Mouse (Mus musculus) spleen, adult 2 months (tissue): ENCODE measurements around the gene Alg9.

Experiments
- CTCF ChIP-seq: fragments of 200-500 bp; IDR thresholded peaks from 2 replicates; pipeline ENCODE4 v1.5.1; 2011; ENCODE audit warnings: mild to moderate bottlenecking, inconsistent platforms; ENCODE audit not compliant: insufficient read depth, insufficient read length, insufficient replicate concordance; ENCODE audit errors: extremely low read depth
- POLR2A ChIP-seq: fragments of 200-500 bp; IDR thresholded peaks from 2 replicates; pipeline ENCODE4 v1.6.1; 2011; ENCODE audit warnings: low read depth, low read length, inconsistent platforms

DNA sequence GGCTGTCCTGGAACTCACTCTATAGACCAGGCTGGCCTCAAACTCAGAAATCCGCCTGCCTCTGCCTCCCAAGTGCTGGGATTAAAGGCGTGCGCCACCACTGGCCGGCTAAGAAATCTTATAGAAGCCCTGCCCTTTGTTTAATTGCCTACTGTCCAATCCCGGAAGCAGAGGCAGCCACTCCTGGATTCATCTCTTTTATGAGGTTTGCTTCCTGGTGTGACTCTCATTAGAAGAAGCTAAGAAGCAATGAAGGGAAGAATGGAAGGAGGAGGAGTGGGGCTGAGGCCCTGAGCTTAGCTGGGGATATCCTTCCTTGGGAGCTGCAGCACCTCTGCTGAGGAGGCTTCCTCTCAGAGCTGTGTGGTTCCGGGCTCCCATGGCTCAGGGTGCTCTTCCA lies 46.8 kb downstream of the Alg9 start:
- TF ChIP-seq POLR2A: no peak
- no peak for TF ChIP-seq CTCF
